Mouse (Mus musculus) G1E (cell line): ENCODE measurements around the gene Mllt3. TPM values are rescaled to one million over a fixed set of nuclear protein-coding genes. Genes with fewer than 3 reads are reported as not detected.

Experiments
- ATAC-seq: 2 replicates; pipeline ENCODE4 v1.8.0; 2016; ENCODE audit warnings: mild to moderate bottlenecking; ENCODE audit not compliant: insufficient number of reproducible peaks, poor library complexity, low FRiP score, severe bottlenecking; ENCODE audit errors: extremely low read depth
- DNase-seq: peaks from one replicate; pipeline ENCODE4 v3.0.0; 2012; ENCODE audit warnings: low spot score
- H3K27me3 ChIP-seq: 2 replicates; pipeline ENCODE4 v1.6.1; 2012; ENCODE audit warnings: mild to moderate bottlenecking, low read length, inconsistent platforms; ENCODE audit not compliant: insufficient read depth
- H3K36me3 ChIP-seq: replicated peaks from 2 replicates; pipeline ENCODE3; 2012; ENCODE audit warnings: mild to moderate bottlenecking, inconsistent platforms
- H3K4me1 ChIP-seq: 2 replicates; pipeline ENCODE4 v1.6.1; 2012; ENCODE audit warnings: low read depth, low read length, inconsistent platforms, mixed read lengths; ENCODE audit not compliant: insufficient read depth
- H3K4me3 ChIP-seq: 2 replicates; pipeline ENCODE4 v1.5.1; 2012; ENCODE audit warnings: low read depth, mild to moderate bottlenecking, inconsistent platforms, low read length, moderate library complexity, mixed read lengths
- H3K9me3 ChIP-seq: replicated peaks from 2 replicates; pipeline ENCODE4 v1.6.1; 2012; ENCODE audit warnings: inconsistent platforms
- CTCF ChIP-seq: IDR thresholded peaks from 2 replicates; pipeline ENCODE4 v1.5.1; 2012; ENCODE audit warnings: low read depth, low read length, inconsistent platforms, mixed read lengths
- GATA1 ChIP-seq: IDR thresholded peaks from 2 replicates; pipeline ENCODE4 v1.6.1; 2012; ENCODE audit warnings: borderline replicate concordance, low read length, inconsistent platforms, mixed read lengths
- GATA2 ChIP-seq: IDR thresholded peaks from 2 replicates; pipeline ENCODE4 v1.6.1; 2012; ENCODE audit warnings: low read depth, low read length, inconsistent platforms, borderline replicate concordance
- POLR2AphosphoS5 ChIP-seq: IDR thresholded peaks from 2 replicates; pipeline ENCODE4 v1.6.1; 2012; ENCODE audit warnings: low read depth, low read length, inconsistent platforms; ENCODE audit not compliant: insufficient replicate concordance
- TAL1 ChIP-seq: conservative IDR thresholded peaks from 2 replicates; pipeline ENCODE4 v1.6.1; 2012; ENCODE audit warnings: low read depth, low read length, inconsistent platforms, mixed read lengths
- polyA plus RNA-seq: library from polyadenylated mRNA; stranded (reverse); fragments of >175 nt; gene quantifications from 2 replicates; pipeline ENCODE4 v1.2.3, GENCODE M21; 2012
- total RNA-seq, 2 experiments: library from RNA; stranded (forward) in 1 of 2; stranded (reverse) in 1 of 2; fragments of 200-1000 nt in 1 of 2; fragments of >200 nt in 1 of 2; fragmentation: Nextera tagmentation in 1 of 2; gene quantifications; 2 replicates each; pipeline ENCODE4 v1.2.3; 2014 to 2017

Gene Mllt3
- total and polyA plus RNA-seq, 3 experiments = 10.6 to 123 (median 97.8) TPM

- H3K36me3 ChIP-seq = no peaks in the 10 kb centered on the region
- ATAC-seq (no peak), DNase-seq (no peak)
- TF ChIP-seq POLR2AphosphoS5 (no peak), CTCF (no peak), GATA2 (no peak)
- H3K9me3 ChIP-seq = no peaks in the 10 kb centered on the region
- H3K4me3 ChIP-seq = no peak overlapping the region
- peaks cover 13% of the 10 kb centered on the region for H3K27me3 ChIP-seq
- no peaks in the 10 kb centered on the region for H3K4me1 ChIP-seq
Observed at GRCm38 (mm10) chr4:87745016-87745645, 288.0 kb downstream of the Mllt3 start.

- no peaks in the 10 kb centered on the region for H3K4me1 ChIP-seq
- H3K4me3 ChIP-seq = no peak overlapping the region
- TF ChIP-seq GATA2 = no peak
- no peak for TF ChIP-seq CTCF
- no peaks in the 10 kb centered on the region for H3K36me3 ChIP-seq
- H3K27me3 ChIP-seq = peaks cover 15% of the 10 kb centered on the region
- no peak for ATAC-seq
- no peaks in the 10 kb centered on the region for H3K9me3 ChIP-seq
- no peak for DNase-seq
Observed at GRCm38 (mm10) chr4:87739524-87740128, 293.5 kb downstream of the Mllt3 start.

GRCm38 (mm10) chr4:87739104-87739503 lies 294.1 kb downstream of the Mllt3 start:
- DNase-seq (no peak), ATAC-seq (no peak)
- Histone ChIP-seq H3K4me1 (no peaks in the 10 kb centered on the region), H3K9me3 (no peaks in the 10 kb centered on the region), H3K27me3 (peaks cover 15% of the 10 kb centered on the region), H3K36me3 (no peaks in the 10 kb centered on the region), H3K4me3 (no peak overlapping the region)
- TF ChIP-seq TAL1 (no peak), GATA2 (no peak), GATA1 (no peak), POLR2AphosphoS5 (no peak), CTCF (no peak)

- Histone ChIP-seq H3K4me1 (no peaks in the 10 kb centered on the region), H3K4me3 (no peak overlapping the region), H3K27me3 (peaks cover 15% of the 10 kb centered on the region), H3K9me3 (no peaks in the 10 kb centered on the region), H3K36me3 (no peaks in the 10 kb centered on the region)
- no peak for TF ChIP-seq POLR2AphosphoS5
- no peak for TF ChIP-seq CTCF
- no peak for TF ChIP-seq GATA1
- no peak for TF ChIP-seq TAL1
- no peak for TF ChIP-seq GATA2
- ATAC-seq = no peak
- no peak for DNase-seq
Observed at GRCm38 (mm10) chr4:87737201-87737806, 295.9 kb downstream of the Mllt3 start.

- no peaks in the 10 kb centered on the region for H3K36me3 ChIP-seq
- H3K27me3 ChIP-seq = peaks cover 15% of the 10 kb centered on the region
- TF ChIP-seq CTCF = no peak
- TF ChIP-seq GATA1 = no peak
- no peak for TF ChIP-seq TAL1
- TF ChIP-seq POLR2AphosphoS5 = no peak
- TF ChIP-seq GATA2 = no peak
- no peak for ATAC-seq
- H3K4me1 ChIP-seq = no peaks in the 10 kb centered on the region
- no peak for DNase-seq
- H3K9me3 ChIP-seq = no peaks in the 10 kb centered on the region
- no peak overlapping the region for H3K4me3 ChIP-seq
Observed at GRCm38 (mm10) chr4:87736779-87737178, 296.4 kb downstream of the Mllt3 start.

- TF ChIP-seq TAL1 = no peak
- TF ChIP-seq POLR2AphosphoS5 = no peak
- TF ChIP-seq CTCF = no peak
- no peak for TF ChIP-seq GATA1
- TF ChIP-seq GATA2 = no peak
- H3K4me3 ChIP-seq = no peak overlapping the region
- ATAC-seq (no peak), DNase-seq (no peak)
- H3K9me3 ChIP-seq = no peaks in the 10 kb centered on the region
- no peaks in the 10 kb centered on the region for H3K4me1 ChIP-seq
- no peaks in the 10 kb centered on the region for H3K27me3 ChIP-seq
- no peaks in the 10 kb centered on the region for H3K36me3 ChIP-seq
Observed at GRCm38 (mm10) chr4:87731118-87731672, 302.0 kb downstream of the Mllt3 start.
